Mouse (Mus musculus) retina, embryonic 14.5 days (tissue): ENCODE measurements around the gene Slc30a10.

ENCODE experiments used
- DNase-seq: peaks from one replicate; pipeline ENCODE4 v3.0.0-alpha.2; 2015; ENCODE audit warnings: low spot score

The Slc30a10 gene

DNA sequence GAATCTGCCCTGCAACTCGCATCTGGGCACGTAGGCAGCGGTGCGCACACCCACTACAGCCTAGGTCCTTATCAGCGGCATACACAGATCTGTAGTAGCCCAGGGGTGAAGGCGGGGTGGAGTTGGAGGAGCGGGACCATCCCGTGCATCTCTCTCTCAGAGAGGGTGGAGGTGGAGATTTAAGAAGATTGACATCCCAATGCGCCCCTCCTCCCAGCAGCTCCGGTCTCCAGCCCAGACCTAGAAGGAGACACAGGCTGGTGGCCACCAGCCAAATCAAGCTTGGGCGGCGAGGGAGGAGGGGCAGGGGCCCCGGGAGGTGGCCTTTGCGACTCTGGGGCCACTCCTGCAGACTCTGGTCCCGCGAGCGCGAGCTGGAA lies at the start of gene Slc30a10:
Gene Slc30a10, plus strand, starts transcription at position 274 of the 380 bp plus-strand sequence.
- peak; percentile 71 for DNase-seq

DNA sequence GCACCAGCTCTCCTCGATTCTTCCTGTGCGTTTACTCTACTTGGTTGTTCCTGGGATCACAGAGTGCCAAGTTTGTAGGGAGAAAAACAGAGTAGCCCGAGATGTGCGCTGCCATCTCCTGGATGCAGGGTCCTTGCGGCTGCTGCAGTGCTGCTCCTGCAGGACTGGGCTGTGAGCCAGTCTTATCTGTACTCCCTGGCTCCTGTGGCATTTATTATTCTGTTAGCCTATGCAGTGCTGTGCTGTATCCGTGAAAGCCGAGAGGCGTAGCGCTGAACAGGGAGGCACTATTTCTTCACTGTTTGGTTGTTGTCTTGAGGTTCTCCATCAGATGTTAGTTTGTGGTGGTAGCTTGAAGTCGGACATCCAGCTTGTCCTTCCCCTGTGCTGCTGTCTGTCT lies 48.7 kb upstream of the Slc30a10 start:
- DNase-seq, result no peak

GRCm38 (mm10) chr1:185409831-185410230 lies 44.8 kb upstream of the Slc30a10 start:
- peak; percentile 24 for DNase-seq

- DNase-seq, result no peak
These were observed 36.6 kb upstream of the Slc30a10 start for GRCm38 (mm10) chr1:185418011-185418410.

DNA sequence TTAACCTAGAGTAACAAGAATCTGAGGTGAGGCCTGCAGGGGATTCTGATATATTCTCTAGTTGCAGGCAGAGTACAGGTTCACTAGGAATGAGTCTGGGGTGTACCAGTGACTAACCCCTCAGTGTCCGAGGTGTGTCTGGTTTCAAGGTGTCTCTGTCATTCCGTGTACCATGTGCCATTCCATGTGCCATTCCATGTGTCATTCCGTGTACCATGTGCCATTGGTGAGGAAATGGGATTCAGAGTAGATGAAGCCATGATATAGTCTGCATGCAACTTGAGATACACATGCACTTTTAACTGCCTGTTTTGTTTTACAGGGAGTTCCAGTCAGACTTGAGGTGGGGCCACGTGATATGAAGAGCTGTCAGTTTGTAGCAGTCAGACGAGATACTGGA lies 34.8 kb upstream of the Slc30a10 start:
- no peak for DNase-seq

DNA sequence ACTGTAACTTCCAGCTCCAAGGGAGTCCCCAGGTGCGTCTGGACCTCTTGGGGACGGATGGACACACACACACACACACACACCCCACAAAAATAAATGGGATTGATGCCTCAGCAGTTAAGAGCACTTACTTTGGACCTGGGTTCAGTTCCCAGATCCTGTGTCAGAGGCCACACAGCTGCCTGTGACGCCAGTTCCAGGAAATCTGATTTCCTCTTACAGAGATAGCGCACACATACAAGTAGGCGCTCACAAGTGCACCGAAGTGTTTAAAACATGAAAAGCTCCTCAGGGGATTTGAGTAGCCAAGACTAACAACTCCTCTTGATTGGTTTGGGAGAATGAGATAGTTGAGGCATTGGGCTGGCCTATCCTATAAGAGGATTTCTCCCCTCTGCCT lies 33.9 kb upstream of the Slc30a10 start:
- DNase-seq, result no peak

GRCm38 (mm10) chr1:185426583-185426982 lies 28.1 kb upstream of the Slc30a10 start:
- no peak for DNase-seq

- DNase-seq, result no peak
These were observed 24.2 kb upstream of the Slc30a10 start for GRCm38 (mm10) chr1:185430488-185430887.

- no peak for DNase-seq
These were observed 23.2 kb upstream of the Slc30a10 start for GRCm38 (mm10) chr1:185431245-185431997.

GRCm38 (mm10) chr1:185431998-185432317 lies 22.7 kb upstream of the Slc30a10 start:
- DNase-seq, result no peak

DNA sequence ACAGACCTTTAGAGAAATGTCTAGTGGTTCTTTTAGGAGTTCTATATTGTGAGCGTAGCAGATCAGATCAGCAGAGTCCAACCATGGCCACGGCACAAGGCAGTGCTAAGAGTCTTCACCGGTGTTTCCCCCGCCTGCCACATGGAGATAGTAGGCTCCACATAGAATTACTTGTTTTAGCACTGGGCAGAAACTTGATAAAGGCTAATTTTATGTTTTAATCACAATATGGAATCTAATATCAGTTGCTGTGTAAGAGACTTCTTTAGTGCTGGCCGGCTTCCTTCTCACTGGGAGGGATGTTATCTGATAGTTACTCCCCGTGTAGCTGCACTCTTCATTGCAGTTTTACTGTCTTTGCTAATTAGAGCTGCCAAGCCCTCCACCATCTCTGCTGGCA lies 21.5 kb upstream of the Slc30a10 start:
- no peak for DNase-seq

DNA sequence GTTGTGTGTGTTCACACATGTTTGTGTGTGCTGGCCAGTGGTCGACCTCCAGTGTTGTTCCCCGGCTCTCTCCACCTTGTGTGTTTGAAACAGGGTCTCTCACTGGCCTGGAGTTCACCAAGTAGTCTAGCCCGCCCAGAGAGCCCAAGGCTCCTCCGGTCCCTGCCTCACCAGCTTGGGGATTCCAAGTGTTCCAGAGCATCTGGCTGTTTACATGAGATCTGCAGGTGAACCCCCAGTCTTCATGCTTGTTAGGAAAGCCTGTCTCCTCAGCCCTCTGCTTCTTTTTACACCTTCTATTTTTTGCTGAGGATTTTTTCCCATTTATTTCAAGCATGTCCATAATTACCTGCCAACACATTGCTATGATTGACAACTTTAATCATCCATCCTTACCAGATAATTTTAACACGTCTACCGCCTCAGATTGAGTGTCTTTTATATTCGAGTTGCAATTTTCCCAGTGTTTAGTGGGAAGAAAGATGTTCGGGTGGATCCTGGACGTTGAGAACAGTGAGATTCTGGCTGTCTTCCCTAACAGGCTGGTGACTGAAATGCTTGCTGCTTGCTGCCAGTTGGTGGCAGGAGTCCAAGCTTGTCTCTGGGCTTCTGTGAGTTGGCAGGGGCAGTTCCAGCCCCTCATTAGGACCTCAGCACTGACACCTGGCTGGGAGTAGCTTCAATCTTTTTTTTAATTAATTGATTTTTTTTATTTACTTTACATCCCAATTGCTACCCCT lies 15.6 kb upstream of the Slc30a10 start:
- peak; percentile 51 for DNase-seq

DNA sequence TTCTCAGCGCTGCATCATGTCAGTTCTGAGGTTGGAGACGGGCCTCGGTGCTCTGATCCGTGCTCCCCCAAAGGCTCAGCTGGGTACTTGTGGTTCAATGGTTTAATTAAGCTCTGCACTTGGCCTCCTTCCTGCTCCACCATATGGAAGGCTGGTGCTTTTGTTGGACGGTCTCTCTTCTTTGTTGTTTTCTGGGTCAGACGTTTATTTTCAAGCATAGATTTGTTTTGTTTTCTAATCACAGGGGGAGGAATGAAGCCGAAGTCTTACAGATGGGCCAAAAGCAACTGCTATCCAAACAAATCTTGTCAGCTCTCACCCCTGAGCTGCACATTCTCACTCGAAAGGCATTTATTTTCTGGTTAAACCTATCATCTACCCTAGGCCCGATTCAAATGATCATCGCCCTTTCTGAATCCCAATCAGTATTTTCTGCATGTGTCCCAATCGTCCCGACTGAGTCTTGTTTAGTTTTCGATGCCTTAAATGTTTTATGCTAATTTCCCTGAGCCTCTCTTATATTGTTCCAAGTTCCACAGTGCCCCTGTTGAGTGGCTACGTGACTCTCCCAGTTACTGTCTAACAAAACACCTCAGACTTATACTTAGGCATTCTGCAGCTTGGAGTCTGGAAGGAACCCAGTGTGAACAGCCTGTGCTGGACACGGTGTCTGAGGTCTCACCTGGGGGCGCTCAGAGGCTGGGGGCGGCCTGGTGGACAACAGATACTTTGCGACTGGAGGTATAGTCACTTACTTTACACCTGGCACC lies 12.8 kb upstream of the Slc30a10 start:
- DNase-seq, result peak; percentile 79

DNA sequence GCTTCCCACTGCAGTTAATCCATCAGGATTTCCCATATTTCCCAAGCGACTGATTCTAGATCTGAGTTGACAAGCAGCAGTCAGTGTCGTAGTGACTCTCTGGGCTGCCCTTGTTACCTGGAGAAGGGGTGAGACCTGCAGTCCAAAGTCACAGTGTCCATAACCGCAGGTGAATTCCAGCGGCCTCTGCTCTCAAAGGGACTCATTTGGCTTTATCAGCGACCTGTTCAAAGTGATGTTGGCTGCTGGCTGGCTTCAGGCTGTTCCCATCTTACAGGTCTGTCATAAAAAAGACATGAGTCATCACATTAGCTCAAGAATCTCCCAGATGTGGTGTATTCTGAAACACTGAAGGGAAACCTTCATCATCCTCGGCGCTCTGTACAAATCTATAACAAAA lies 5.7 kb upstream of the Slc30a10 start:
- DNase-seq, result no peak

DNA sequence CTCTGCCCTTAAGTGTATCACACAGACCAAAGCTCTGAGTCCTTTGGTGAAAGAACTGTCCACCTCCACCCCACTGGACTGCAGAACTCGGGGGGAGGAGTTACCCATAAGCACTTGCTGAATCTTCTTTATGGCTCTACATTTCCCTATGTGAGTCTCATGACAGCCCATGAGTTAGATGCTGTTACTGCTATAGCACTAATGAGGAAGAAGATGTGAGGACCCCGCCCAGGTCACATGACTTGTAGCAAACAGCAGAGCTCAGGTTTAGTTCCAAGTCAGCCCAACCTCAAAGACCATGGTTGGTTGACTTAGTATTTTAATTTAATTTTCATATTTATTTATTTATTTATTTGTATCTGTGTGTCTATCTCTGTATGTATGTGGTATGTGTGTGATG lies 4.9 kb upstream of the Slc30a10 start:
- no peak for DNase-seq

DNA sequence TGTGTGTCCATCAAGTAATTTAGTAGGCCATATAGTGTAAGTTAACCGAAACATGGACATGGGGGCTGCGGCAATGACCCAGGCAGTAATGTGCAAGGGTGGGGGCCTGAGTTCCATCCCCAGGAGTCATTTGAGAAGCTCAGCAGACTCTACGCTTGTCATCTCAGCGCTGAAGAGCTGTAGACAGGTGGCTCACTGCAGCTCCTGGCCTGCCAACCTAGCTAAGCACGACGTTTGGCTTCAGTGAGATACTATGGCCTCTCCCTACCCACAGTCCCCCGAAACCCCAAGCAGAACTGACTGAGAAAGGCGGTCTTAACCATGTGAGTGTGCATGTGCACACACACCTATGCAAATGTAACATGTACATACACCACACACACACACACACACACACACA lies 3.6 kb upstream of the Slc30a10 start:
- no peak for DNase-seq

- DNase-seq, result no peak
These were observed 3.2 kb upstream of the Slc30a10 start for GRCm38 (mm10) chr1:185451495-185451894.

- DNase-seq, result no peak
These were observed 2.2 kb upstream of the Slc30a10 start for GRCm38 (mm10) chr1:185452461-185452860.

GRCm38 (mm10) chr1:185454144-185454543 lies 504 bp upstream of the Slc30a10 start:
- no peak for DNase-seq

- peak; percentile 57 for DNase-seq
These were observed 480 bp downstream of the Slc30a10 start for GRCm38 (mm10) chr1:185454955-185455701.

DNA sequence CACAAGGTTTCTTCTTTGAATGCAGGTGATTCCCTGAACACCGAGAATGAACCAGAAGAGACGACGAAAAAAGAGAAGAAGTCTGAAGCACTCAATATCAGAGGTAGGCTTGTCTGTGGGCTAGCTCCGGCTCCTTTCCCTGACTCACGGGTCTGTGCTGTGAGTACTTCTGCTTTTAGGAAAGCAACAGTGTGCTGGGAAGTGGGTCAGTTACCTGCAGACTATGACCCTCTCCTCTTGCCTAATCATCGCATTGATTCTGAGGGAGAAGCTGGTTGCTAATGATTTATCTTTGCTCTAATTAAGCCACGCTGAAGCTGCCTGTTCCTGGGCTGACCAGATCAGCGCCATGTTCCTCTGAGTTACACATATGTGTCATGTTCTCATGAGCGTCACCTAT lies 1.7 kb downstream of the Slc30a10 start:
- DNase-seq, result no peak

DNA sequence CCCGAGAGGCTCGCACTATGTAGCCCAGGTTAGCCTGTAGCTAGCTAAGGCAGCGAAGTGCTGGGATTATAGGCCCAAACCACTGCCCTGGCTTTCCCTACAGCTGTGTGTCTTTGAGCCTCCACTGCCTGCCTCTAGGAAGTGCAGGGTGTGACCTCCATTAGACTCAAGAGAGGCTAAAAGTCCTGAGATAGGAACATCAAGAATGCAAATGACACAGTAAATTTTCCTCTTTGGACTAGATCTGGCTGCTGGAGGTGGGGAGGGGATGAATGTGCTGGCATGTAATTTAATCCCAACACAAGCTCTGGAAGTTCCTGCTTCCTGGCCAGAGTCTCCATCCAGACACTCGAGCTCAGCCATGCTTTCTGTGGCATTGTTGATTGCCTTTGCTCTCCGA lies 5.4 kb downstream of the Slc30a10 start:
- DNase-seq, result no peak
